Mouse (Mus musculus) myocyte (in vitro differentiated cells): Measurements from ENCODE around the gene Pla2g5.

ENCODE experiments used
- CEBPB ChIP-seq: IDR thresholded peaks from 2 replicates; pipeline ENCODE4 v1.6.1; 2011; ENCODE audit warnings: mild to moderate bottlenecking, moderate library complexity; ENCODE audit not compliant: poor library complexity, insufficient read depth, severe bottlenecking
- E2F4 ChIP-seq: IDR thresholded peaks from one replicate; pipeline ENCODE4 v1.6.1; 2011; ENCODE audit warnings: mild to moderate bottlenecking, control low read depth, moderate library complexity; ENCODE audit not compliant: insufficient read depth
- MAX ChIP-seq: IDR thresholded peaks from one replicate; pipeline ENCODE4 v1.6.1; 2011; ENCODE audit warnings: low read depth, mild to moderate bottlenecking, control low read depth
- MYOG ChIP-seq, 3 experiments: IDR thresholded peaks; one replicate each; pipeline ENCODE4 v1.6.1; 2011; ENCODE audit warnings: control low read depth in 2 of 3, low read depth in 2 of 3, mild to moderate bottlenecking in 2 of 3; ENCODE audit not compliant: insufficient read length in 2 of 3, control insufficient read depth in 1 of 3, insufficient read depth in 1 of 3
- POLR2A ChIP-seq: IDR thresholded peaks from one replicate; pipeline ENCODE4 v1.6.1; 2011; ENCODE audit warnings: low read depth, mild to moderate bottlenecking, control low read depth, moderate library complexity; ENCODE audit not compliant: insufficient read length
- POLR2AphosphoS2 ChIP-seq: IDR thresholded peaks from one replicate; pipeline ENCODE4 v1.6.1; 2011; ENCODE audit warnings: low read depth, control low read depth; ENCODE audit not compliant: insufficient read length
- SRF ChIP-seq: IDR thresholded peaks from one replicate; pipeline ENCODE4 v1.6.1; 2011; ENCODE audit warnings: low read depth; ENCODE audit not compliant: control insufficient read depth, insufficient read length
- TCF12 ChIP-seq: IDR thresholded peaks from one replicate; pipeline ENCODE4 v1.6.1; 2011; ENCODE audit warnings: mild to moderate bottlenecking, control low read depth; ENCODE audit not compliant: poor library complexity, insufficient read depth, severe bottlenecking
- USF1 ChIP-seq: IDR thresholded peaks from one replicate; pipeline ENCODE4 v1.6.1; 2011; ENCODE audit warnings: low read depth, mild to moderate bottlenecking, control low read depth, moderate library complexity

DNA sequence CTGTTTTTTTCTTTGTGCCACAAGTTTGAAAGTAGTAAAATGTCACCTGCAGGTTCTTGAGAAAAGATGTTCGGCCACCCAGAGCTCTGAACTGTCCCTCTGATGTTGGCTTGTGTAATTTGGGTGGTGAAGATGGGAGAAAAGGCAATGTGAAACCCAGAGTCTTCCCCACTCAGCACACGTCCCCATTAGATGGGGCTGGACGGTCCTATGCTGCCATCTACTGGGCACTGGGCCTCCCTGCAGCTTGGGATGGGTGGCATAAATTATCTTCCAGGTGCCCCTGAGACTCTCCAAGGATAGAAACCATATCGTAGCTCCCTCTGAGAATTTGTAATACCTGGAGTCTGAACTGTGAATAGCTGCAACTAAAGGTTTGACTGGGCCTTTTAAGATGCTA, 11.8 kb downstream of the Pla2g5 start:
- TF ChIP-seq POLR2AphosphoS2 (no peak), MAX (no peak), SRF (no peak), POLR2A (no peak), E2F4 (no peak), TCF12 (no peak), MYOG (IDR thresholded peaks at IDR 0.05; ENCODE audit: control insufficient read depth in 1 of 3, insufficient read depth in 1 of 3, insufficient read length in 2 of 3, low read depth in 2 of 3) (no peak), USF1 (no peak), CEBPB (no peak)
